Mouse (Mus musculus) gastrocnemius, adult 18-20 months (tissue): ENCODE measurements around the gene Zbtb18. TPM values are rescaled to one million over a fixed set of nuclear protein-coding genes. Genes with fewer than 3 reads are reported as not detected.
"Not testable (repeated sequence)": the region's sequence is repeated elsewhere in the genome, so short reads cannot be mapped to it uniquely, and the experiment has no call there.

Source experiments
- DNase-seq: peaks from one replicate; pipeline ENCODE4 v3.0.0; 2021; ENCODE audit warnings: low spot score
- total RNA-seq, 2 experiments: library from RNA; stranded (reverse); gene quantifications; 2 replicates each; pipeline ENCODE4 v1.2.3; 2021

Gene Zbtb18
- total RNA-seq, 2 experiments from 2014 or later, result 107 to 125 TPM

DNA sequence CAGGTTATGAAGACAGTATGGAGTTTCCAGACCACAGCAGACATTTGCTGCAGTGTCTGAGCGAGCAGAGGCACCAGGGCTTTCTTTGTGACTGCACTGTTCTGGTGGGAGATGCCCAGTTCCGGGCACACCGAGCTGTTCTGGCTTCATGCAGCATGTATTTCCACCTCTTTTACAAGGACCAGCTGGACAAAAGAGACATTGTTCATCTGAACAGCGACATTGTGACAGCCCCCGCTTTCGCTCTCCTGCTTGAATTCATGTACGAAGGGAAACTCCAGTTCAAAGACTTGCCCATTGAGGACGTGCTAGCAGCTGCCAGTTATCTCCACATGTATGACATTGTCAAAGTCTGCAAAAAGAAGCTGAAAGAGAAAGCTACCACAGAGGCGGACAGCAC, 4.9 kb downstream of the Zbtb18 start:
- no peak for DNase-seq

DNA sequence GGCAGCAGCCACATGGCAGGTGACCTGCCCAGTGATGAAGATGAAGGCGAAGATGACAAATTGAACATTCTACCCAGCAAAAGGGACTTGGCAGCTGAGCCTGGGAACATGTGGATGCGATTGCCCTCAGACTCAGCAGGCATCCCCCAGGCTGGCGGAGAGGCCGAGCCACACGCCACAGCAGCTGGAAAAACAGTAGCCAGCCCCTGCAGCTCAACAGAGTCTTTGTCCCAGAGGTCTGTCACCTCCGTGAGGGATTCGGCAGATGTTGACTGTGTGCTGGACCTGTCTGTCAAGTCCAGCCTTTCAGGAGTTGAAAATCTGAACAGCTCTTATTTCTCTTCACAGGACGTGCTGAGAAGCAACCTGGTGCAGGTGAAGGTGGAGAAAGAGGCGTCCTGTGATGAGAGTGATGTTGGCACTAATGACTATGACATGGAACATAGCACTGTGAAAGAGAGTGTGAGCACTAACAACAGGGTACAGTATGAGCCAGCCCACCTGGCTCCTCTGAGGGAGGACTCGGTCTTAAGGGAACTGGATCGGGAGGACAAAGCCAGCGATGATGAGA, 5.5 kb downstream of the Zbtb18 start:
- no peak for DNase-seq

DNA sequence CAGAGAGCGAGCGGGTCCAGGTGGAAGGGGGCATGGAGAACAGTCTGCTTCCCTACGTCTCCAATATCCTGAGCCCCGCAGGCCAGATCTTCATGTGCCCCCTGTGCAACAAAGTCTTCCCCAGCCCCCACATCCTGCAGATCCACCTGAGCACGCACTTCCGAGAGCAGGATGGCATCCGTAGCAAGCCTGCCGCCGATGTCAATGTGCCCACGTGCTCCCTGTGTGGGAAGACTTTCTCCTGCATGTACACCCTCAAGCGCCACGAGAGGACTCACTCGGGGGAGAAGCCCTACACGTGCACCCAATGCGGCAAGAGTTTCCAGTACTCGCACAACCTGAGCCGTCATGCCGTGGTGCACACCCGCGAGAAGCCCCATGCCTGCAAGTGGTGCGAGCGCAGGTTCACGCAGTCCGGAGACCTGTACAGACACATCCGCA, 6.0 kb downstream of the Zbtb18 start:
- DNase-seq, result no peak

- DNase-seq, result no peak
These were observed 6.8 kb downstream of the Zbtb18 start for GRCm38 (mm10) chr1:177448921-177449320.

GRCm38 (mm10) chr1:177449857-177450256, 7.7 kb downstream of the Zbtb18 start:
- not testable (repeated sequence) for DNase-seq

- DNase-seq, result no peak
These were observed 8.9 kb downstream of the Zbtb18 start for GRCm38 (mm10) chr1:177451041-177451440.

GRCm38 (mm10) chr1:177451991-177452431, 9.9 kb downstream of the Zbtb18 start:
- no peak for DNase-seq

DNA sequence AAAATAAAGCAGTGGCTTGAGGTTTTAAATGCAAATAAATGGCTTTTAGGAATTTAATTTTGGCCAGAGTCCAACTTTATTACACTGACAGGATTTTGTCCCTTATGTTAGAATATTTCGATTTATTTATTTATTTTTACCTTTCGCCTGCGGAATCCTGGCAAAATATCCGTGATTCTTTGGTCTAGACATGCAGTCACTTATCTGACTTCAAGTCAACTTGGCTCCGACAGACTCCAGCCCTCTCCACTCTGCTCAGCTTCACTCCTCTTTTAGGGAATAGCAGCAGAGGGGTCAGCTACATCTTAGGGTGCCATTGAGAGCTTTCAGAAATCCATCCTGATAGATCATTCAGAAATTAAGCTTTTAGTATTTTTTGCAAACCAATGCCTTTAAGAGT, 10.8 kb downstream of the Zbtb18 start:
- DNase-seq, result no peak

DNA sequence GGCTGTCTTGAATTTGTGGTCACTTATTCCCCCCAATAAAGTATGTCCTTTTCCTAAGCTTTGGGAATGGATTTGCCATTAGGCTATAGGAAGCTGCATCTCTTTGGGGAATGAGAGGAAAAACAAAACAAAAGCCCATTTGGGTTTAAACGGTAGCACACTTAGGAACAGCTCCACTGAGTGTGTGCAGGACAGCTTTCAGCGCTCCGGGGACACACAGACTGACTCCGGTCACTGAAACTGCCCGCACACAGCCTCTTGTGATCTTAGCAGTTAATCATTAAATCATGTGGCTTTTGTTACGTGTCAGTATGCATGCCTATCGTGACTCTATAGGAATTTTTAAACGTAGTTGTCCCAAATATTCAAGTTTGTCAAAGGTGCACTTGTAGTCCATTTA, 11.7 kb downstream of the Zbtb18 start:
- DNase-seq, result no peak

DNA sequence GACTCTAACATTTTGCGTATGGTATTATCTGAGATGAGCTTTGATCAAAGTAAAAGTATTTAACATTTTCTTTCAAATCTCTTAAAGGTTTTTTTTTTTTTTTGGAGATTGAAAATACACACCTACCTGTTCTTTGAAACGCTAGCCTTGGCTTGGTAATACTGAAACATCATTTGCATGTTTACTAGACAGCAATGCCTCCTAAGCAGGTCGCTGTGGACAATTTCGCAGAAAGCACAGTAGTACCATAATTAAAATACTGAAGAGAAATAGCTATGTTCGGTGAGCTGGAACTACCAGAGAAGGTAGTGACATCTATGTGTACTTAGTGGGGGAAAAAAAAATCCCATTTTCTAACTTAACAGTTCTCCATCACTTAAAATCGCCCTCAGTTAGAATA, 12.3 kb downstream of the Zbtb18 start:
- DNase-seq, result no peak

GRCm38 (mm10) chr1:177455466-177455865, 13.3 kb downstream of the Zbtb18 start:
- DNase-seq, result no peak

- no peak for DNase-seq
These were observed 14.1 kb downstream of the Zbtb18 start for GRCm38 (mm10) chr1:177456208-177456607.

- no peak for DNase-seq
These were observed 14.6 kb downstream of the Zbtb18 start for GRCm38 (mm10) chr1:177456772-177457171.

DNA sequence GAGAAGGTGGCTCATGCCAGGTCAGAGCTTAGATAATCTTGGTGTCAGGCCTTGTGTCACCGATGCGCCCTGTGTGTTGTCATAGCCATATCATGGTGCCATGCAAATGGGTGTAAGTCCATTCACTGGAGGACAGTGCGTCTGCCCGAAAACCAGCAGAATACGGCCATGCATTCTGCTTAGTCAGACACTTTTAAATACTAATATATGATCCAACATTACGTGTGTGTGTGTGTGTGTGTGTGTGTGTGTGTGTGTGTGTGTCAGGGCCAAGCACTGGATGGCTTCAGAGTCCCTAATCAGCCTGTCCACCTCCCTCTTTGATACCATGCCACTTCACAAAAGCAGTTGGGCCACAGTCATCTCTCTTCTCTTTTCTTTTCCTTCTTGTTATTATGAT, 15.8 kb downstream of the Zbtb18 start:
- no peak for DNase-seq

DNA sequence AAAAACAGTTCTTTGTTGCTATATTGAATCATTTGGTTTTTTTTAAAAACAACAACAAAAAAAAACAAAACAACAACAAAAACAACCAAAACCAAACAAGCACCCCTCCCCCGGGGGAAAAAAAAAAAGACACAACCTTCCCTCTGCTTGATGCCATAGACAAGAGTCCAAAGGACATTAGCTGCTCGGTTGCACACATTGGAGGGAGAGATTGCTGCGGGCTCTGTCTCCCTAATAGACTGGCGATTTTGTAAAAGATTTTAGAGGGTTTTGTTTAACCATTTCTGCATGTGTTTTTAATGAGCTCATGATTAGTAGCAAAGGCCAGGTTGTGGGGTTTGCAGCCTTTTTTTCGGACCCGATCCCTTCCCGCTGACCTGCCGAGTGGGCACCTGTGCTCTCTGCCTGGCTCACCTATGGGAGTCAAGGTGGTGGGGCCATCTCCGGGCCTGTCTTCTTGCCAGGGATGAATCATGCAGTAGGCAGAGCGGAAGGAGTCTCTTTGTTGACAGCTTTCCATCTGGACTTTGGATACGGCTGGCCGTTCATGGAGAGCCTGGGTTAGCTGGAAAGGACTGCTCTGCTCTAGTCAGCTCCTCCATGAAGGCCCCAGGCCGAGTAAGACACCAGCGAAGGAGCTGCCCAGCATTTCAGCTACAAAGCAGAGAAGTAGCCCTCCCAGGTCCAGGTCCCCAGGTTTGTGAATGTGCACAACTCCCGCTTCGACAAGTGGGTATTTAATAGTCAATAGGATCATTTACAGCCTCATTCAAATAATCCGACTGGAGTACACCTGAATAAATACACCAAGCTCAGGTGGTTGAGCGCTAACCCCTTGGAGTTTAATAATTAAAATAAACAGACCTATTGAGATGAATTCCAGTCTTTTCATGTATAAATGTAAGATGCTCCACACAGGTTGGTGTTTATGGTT, 16.6 kb downstream of the Zbtb18 start:
- DNase-seq, result no peak

DNA sequence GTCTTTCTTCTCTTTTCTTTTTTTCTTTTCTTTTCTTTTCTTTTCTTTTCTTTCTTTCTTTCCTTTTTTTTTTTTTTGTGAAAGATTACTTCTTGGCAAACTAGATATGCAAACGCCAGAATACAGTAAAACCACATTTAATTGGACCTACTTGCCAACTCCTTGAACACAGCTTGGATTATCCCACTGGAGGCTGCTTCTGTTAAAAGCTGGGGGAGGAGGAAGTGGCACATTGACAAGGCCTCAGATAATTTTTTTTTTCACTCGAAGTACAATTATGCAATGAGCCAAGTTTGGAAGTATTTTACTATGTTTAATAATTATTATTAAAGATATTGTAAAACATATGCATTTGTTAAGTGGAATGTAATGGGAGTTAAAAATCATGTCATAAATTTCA, 17.4 kb downstream of the Zbtb18 start:
- no peak for DNase-seq

- DNase-seq, result no peak
These were observed 25.0 kb downstream of the Zbtb18 start for GRCm38 (mm10) chr1:177467150-177467549.

GRCm38 (mm10) chr1:177468436-177468835, 26.3 kb downstream of the Zbtb18 start:
- no peak for DNase-seq

DNA sequence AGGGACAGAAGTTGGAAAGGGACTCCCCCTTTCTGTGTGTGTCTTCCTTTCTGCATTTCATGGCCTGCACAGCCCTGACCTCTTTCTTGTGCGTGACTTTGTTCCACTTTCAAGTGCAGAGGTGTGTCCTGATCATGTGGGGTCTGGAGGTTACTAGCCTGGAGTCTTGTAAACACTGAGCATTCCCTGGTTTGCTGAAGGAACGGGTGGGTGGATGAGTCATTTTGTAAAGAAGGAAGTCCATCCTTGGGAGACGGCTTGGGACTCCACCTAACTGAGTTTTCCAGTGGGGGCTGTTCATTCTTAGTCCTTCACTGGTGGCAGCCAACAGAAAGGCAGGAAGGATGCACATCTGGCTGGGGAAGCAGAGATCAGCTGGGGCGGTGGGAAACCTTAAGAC, 27.9 kb downstream of the Zbtb18 start:
- DNase-seq, result no peak

- DNase-seq, result no peak
These were observed 28.8 kb downstream of the Zbtb18 start for GRCm38 (mm10) chr1:177470951-177471350.

GRCm38 (mm10) chr1:177475542-177476197, 33.5 kb downstream of the Zbtb18 start:
- DNase-seq, result no peak

DNA sequence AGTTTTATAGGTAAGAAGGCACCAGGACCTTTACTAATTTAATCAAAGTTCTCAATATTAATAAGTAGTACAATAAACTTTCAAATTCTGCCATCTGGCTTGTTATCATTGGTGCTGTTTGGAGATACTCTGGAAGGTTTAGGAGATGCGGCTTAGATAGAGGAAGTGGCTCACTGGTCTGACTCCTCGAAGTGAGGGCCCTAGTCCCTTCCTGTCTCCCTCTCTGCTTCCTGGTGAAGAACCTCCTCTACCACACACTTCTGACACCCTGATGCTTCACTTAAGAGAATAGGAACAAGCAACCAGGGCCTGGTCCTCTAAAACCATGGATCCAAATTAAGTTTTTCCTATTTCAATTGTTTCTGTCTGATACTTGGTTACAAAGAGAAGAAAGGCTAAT, 36.4 kb downstream of the Zbtb18 start:
- no peak for DNase-seq
